Mouse (Mus musculus): ENCODE measurements around the gene Gm49405. TPM values are rescaled to one million over a fixed set of nuclear protein-coding genes. Genes with fewer than 3 reads are reported as not detected.
"Not testable (repeated sequence)": the region's sequence is repeated elsewhere in the genome, so short reads cannot be mapped to it uniquely, and the experiment has no call there.

The Gm49405 gene
- under 1 TPM; 0.78 to 0.96 TPM for polyA plus RNA-seq (2017; shearing (Covaris generic))

DNA sequence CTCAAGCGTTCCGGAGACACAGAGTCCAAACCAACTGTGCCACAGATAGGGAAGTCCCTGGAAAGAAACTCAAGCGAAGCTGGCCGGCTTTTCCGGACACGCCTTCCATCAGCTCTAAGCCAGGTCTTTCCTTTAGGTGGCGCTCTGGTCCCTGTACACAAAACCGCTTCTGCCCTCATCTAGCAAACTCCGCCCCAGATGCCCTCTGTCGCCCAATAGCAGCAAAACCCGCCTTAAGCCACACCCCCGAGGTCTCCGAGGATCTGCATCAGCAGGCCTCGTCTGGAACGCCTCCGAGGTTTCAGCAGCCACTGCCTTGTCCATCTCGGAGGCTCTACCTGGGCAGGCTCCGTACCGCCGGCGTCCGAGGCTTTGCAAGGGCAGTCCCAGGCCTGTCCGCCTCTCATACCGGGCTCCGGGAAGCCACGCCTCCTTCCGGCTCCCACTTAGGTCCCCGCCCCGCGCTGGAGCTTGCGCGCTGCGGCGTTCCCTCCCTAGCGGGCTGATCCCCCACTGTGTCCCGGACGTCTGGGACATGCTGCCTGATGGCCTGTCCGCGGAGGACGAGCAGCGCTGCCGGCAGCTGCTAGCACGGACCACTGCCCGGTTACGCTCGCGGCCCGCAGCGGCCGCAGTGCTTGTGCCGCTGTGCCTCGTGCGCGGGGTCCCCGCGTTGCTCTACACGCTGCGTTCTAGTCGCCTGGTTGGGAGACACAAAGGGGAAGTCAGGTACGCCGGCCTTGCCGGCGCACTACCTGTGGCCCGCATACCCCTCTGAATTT lies at the start of gene Gm49405, which contains the start of gene Nudt8:
Gm49405 (plus strand) TSS at position 508 of the 782 bp plus-strand sequence.
Nudt8 (plus strand) TSS at position 462 of the 782 bp plus-strand sequence.
- ATAC-seq, result peak; percentile 96

DNA sequence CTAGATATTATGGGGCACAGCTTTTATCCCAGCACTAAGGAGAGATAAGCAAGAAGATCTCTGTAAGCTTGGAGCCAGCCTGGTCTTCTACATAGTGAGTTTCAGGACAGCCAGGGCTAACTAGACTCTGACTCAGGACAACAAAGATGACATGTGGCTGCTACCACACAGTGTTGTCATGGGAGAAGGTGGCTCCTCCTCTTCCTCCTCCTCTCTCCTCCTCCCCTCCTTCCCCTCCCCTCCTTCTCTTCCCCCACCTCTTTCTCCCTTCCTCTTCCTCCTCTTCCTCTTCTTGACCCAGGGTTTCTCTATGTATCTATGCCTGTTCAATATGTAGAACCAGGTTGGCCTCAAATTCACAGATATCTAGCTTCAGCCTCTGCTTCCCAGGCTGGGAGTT lies 49.0 kb upstream of the Gm49405 start:
- ATAC-seq, result no peak

DNA sequence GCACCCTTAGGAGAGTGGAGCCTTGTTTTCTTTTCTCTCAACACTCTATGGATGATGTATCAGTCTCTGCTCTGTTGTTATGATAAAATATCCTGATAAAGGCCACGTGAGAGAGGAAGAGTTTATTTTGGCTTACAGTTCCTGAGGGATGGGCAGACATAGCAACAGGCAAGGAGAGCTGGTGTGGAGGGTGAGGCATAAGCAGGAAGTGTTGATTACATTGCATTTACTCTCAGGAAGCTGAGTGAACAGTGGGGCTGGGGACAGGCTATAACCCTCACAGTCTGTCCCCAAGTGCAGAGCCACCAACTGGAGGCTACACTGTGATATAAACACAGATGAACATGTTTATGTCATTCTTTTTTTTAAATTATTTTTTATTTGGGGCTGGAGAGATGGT lies 48.3 kb upstream of the Gm49405 start:
- ATAC-seq, result no peak

DNA sequence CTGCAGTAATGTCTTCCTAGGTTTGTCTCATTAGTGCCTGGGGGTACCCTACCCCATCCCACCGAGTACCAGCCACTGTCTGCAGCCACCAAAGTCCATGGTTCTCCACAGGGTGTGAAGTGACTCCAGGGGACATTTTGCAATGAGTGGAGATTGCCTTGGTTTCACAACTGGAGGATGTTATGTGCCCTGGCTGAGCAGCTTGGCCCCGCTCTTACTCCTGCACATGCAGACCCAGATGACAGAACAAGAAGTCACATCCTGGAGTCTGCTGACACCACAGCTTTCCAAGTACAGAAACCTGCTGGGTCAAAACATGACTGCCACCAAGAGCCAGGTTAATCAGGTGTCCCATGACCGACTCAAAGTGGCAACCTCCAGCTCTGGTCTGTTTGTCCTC lies 45.4 kb upstream of the Gm49405 start:
- ATAC-seq, result no peak

DNA sequence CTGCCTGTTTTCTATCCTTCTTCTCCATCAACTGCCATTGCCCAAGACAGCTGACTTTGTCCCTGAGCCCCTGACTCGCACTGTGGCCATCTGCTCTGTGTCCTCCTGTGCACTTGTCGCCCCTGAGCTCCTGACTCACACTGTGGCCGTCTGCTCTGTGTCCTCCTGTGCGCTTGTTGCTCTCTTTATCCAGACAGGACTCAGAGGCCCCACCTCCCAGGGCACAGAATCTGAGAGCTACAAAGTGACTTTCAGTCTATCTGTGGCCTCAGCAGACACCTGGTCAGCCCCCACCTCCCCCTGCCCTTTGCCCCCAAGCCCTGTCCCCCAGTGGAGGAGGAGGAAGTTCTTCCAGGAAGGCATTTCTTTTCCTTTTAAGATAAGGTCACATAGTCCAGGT lies 44.6 kb upstream of the Gm49405 start:
- no peak for ATAC-seq

DNA sequence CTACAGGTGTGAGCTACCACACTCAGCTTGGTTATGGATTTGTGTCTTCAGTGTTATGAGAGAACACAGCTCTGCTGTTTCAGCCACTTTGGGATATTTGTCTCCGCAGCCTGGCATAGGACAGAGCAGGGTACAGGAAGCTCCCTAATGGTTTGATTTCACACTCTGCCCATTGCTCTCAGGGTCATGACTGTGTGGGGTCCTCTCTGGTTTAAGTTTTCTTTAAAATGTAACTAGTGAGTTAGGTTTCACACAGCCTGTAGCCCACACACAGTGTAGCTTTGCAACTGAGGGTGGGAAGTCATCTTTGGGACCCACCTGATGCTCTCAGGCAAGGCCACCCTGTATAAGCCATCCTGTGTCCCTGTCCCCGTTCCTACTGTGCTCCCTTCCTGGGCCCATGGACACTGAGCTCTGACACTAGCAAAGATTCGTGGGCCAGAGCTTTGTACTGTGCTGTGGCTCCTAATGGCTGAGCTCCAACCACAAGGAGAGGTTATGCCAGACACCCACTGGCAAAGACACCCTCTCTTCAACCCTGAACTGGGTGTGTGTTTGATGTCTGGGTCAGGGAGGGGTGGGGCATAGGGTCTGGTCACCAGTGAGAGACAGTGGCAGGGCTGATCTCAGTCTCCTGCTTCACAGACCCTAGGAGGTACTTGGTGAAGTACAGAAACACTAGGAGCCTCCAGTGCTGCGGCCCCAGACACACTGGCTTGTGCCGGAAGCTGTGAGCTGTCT lies 43.0 kb upstream of the Gm49405 start:
- not testable (repeated sequence) for ATAC-seq

DNA sequence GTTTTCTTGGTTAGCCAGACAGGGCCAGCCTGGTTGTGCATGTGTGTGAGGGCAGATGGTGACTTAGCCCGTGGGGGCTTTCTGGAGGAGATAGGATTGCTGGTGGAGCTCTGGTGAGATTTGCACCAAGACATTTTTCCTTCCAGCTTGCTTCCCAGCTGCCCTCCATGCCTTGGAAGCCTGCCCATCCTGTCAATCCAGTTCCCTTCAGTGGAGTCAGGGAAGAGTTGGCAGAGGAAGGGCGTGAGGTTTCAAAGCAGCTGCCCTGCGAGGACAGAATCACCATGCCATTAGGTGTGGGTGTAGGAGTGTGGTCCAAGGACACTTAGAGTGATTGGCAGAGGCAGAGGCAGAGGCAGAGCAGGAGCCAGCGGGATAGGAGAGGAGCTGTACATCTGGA lies 42.0 kb upstream of the Gm49405 start, which contains the start of gene Aldh3b3:
Aldh3b3 (plus strand) TSS at position 176 of the 400 bp plus-strand sequence.
- ATAC-seq, result no peak

- ATAC-seq, result no peak
Measured at GRCm38 (mm10) chr19:3959030-3959429, 41.4 kb upstream of the Gm49405 start.

- ATAC-seq, result no peak
Measured at GRCm38 (mm10) chr19:3960211-3960610, 40.2 kb upstream of the Gm49405 start.

- not testable (repeated sequence) for ATAC-seq
Measured at GRCm38 (mm10) chr19:3961805-3962204, 38.6 kb upstream of the Gm49405 start.

DNA sequence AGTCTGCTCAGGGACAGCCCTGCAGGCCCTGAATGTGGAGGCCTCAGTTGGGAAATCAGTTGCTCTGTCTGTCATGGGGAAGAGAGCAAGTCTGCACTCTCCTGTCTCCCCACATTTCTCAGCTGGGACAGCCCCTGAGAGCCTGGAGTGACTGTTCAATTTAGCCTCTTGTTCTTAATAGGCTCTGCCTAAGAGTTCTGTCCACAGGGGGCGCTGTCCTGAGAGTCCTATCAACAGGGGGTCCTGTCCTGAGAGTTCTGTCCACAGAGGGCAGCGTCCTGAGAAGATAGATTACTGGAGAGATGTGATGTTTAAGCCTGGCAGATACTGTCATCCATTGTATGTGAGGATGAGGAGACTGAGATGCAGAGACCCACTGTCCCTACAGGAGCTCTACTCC lies 38.0 kb upstream of the Gm49405 start:
- no peak for ATAC-seq

GRCm38 (mm10) chr19:3964030-3964429 lies 36.4 kb upstream of the Gm49405 start:
- ATAC-seq, result no peak

DNA sequence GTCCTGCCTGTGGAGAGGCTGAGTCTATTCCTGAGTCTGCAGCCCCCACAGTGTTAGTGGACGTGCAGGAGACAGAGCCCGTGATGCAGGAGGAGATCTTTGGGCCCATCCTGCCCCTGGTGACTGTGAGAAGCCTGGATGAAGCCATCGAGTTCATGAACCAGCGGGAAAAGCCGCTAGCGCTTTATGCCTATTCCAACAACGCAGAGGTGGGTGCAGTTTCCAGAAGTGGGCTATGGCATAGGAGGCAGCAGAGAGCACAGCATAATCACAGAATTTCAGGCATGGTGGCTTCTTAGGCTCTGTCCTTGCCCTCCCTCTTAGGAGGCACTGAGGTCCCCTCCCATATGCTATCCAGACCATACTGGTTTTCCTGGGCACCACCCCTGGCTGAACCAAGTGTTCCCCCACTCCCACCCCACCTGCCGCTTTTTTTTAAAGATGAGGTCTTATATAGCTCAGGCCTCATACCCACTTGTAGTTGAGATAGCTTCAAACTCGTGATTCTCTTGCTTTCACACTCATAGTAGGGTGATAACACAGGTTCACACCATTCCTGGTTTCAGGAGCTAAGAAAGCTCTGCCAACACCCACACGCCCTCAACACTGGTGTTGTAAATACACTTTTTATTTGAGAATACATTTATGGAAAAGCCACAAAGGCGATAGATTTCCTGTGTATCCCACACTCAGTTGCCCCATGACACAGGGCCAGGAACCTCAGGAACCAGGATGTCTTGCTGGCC lies 33.9 kb upstream of the Gm49405 start:
- no peak for ATAC-seq

DNA sequence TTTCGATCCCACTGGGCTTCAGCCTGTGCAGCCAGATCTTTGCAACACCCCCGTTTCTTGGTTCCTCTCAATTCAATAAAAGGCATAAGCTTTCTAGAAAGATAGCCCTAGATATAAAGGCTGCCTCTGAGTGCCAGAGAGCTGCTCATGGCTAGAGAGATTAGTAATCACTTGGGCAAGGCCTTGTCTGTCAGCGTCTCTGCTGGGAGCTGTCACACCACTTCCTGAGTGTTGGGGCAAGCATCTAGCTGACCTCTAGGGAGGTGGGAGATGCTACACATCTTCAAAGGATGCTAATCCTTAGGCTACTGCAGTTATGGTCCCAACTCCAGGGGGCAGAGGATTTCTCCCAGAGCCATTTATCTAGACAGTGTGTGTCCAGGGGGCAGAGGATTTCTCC lies 33.2 kb upstream of the Gm49405 start:
- no peak for ATAC-seq

DNA sequence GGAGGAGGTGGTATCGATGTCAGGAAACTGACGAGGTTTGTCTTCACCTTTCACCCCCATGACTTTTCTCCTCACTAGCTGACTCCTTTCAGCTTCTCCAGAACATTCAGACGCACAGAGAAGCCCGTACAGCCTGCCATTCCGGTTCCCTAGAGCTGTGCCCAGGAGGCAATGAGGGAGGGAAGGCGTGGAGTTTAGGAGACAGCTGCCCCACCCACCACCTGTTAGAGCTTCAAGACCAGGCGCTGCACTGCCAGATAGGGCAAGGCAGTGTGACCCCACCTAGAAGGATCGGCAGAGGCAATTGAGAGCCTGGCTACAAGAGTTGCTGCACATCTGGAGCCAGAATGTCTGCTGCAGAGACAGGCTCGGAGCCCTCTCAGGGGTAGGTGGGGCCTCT lies 28.2 kb upstream of the Gm49405 start, which contains the start of gene Aldh3b2:
Aldh3b2 (plus strand) TSS at position 100 of the 400 bp plus-strand sequence.
- ATAC-seq, result no peak

GRCm38 (mm10) chr19:3974608-3975007 lies 25.8 kb upstream of the Gm49405 start:
- not testable (repeated sequence) for ATAC-seq

DNA sequence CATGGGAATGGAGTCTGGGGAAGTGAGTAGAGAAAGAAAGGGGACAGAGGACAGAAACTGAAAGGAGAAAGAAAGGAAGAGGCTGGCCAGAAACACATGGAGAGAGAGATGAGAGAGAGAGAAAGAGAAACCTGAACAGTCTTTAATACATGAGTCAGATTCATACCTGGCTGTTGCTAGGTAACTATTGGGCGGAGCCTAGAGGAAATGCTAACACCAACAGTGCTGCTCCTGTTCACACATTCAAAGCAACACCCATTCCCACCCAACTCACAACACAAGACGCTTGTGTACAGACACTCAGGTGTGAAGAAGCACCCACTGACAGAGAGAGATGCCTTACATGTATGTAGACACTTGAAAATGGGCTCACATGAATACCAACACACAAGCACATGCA lies 24.6 kb upstream of the Gm49405 start:
- ATAC-seq, result no peak

DNA sequence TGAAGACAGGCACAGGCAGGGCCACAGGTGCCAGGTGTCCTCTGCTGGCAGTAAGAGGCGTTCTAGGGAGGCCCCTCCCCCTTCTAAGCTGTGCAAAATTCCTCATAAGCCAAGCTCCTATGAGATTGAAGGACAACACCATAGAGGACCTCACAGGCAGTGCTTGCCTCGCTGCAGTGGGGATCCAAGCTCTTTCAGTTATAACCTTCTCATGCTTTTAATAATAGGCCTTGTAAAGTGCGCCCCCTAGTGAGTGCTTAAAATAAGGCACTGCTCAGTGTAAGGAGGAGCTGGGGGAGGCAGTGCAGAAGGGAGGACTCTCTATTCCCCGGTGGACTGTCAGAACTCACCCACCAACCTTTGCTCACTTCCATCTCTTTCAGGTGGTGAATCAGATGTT lies 20.1 kb upstream of the Gm49405 start:
- peak; percentile 66 for ATAC-seq

- no peak for ATAC-seq
Measured at GRCm38 (mm10) chr19:3980917-3981316, 19.5 kb upstream of the Gm49405 start.

DNA sequence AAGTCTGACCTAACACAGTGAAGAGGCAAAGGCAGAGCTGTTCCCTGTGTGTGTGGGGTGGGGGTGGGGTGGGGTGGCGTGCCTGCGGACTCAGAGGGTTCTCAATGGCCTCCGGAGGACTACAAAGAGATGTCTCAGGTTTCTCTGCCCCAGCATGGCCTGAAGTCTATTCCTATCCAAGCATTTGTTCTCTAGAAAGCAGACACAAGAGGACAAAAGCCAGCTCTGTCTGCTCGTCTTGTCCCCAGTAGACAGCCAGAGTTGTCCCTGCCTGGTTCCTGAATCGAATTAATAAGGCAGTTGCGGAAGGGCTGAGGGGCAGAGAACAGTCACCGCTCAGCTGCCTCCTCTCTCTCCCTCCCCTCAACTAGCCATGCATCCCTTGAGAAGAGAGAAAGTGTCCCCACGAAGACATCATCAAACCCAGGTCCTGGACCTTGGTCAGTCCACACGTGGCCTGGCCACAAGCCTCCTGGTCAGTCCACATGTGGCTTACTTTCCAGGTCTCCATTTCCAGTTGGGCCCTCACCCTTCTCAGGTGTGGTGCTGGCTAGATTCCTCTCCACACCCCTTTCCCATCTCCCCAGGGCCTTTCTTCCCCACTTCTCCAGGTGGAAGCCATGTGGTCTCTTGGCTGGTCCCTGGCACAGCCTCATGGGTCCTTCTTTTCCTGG lies 16.8 kb upstream of the Gm49405 start:
- ATAC-seq, result no peak

DNA sequence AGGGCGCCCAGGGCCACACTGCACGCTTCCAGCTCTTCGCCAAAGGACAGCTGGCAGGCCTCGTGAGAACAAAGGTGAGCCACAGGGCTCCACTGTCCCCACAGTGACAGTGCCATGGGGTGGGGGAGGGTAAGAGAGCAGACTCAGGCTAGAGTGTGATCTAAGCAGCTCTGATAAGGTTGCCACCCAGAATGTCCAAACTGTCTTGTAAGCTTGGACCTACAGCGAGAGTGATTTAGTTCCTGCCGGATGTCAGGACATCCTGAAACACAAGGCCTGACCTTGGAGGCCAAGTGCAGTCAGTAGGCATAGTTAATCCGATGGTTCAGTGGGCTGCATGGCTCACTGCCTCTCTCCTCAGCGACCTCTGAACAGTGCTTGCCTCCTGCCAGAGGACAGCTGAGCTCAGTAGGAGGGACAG lies 15.2 kb upstream of the Gm49405 start:
- ATAC-seq, result no peak

GRCm38 (mm10) chr19:3986334-3986733 lies 14.1 kb upstream of the Gm49405 start, which contains the start of gene Acy3:
Acy3 (plus strand) TSS chr19:3986570.
- ATAC-seq, result no peak
